Mouse (Mus musculus) left cerebral cortex, postnatal 36 days (tissue): ENCODE results near the gene Ptges2. TPM values are rescaled to one million over a fixed set of nuclear protein-coding genes. Genes with fewer than 3 reads are reported as not detected.
"Not testable (repeated sequence)": the region's sequence is repeated elsewhere in the genome, so short reads cannot be mapped to it uniquely, and the experiment has no call there.

Source experiments
- DNase-seq, 2 experiments: peaks; one replicate each; pipeline ENCODE4 v3.0.0; 2021 to 2022; ENCODE audit warnings: low spot score in 2 of 2, mixed read lengths in 1 of 2
- intact Hi-C: fragments of 180-260 bp; cut with DNase I; formaldehyde crosslinking; loops from one replicate; pipeline ENCODE4 v1.15.1; 2025
- total RNA-seq, 2 experiments: library from RNA; stranded (reverse); gene quantifications; 2 replicates each; pipeline ENCODE4 v1.2.3; 2021

The Ptges2 gene
- total RNA-seq: 10 to 100 TPM; 40.6 to 54.8 TPM

GRCm38 (mm10) chr2:32395484-32395945, at the start of gene Ptges2:
TSS of gene Ptges2 (plus strand) at chr2:32395896.
- intact Hi-C loops: loop anchor here (5.0 kb wide), 1 partner anchor 33 kb away; no protein-coding TSS in a partner anchor

DNA sequence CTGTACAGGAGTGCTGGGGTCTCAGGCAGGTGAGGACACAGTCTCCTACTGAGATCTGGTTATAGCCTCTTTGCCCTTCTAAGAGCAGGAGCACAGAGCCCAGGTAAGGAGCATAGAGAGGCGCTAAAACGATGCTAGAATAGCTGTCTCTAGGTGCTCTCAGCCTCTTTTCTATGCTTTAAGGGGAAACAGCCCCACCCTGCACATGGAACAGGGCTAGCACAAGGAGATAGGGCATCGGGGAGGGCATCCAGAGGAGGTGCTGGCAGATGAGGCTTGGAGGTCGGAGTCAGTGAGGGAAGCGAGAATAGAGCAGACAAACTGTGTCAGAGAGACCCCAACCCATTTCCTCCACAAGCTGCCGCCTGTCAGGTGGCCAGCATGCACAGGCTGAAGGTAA, 48.7 kb upstream of the Ptges2 start:
- DNase-seq: no peak
- intact Hi-C loops: no loop called here

More at GRCm38 (mm10) chr2:32395484-32395945, at the start of gene Ptges2:
- DNase-seq: peak; percentile 93

GRCm38 (mm10) chr2:32348311-32348710, 47.4 kb upstream of the Ptges2 start:
- intact Hi-C loops: loop anchor here (2.0 kb wide), 1 partner anchor 34 kb away; no protein-coding TSS in a partner anchor

GRCm38 (mm10) chr2:32349625-32350255, 46.0 kb upstream of the Ptges2 start:
- peak in 1 of 2 experiments; percentile 66 for DNase-seq
- intact Hi-C loops: loop anchor here (2.0 kb wide), 1 partner anchor 35 kb away; no protein-coding TSS in a partner anchor

More at GRCm38 (mm10) chr2:32348311-32348710, 47.4 kb upstream of the Ptges2 start:
- DNase-seq: peak; percentile 69 to 79

DNA sequence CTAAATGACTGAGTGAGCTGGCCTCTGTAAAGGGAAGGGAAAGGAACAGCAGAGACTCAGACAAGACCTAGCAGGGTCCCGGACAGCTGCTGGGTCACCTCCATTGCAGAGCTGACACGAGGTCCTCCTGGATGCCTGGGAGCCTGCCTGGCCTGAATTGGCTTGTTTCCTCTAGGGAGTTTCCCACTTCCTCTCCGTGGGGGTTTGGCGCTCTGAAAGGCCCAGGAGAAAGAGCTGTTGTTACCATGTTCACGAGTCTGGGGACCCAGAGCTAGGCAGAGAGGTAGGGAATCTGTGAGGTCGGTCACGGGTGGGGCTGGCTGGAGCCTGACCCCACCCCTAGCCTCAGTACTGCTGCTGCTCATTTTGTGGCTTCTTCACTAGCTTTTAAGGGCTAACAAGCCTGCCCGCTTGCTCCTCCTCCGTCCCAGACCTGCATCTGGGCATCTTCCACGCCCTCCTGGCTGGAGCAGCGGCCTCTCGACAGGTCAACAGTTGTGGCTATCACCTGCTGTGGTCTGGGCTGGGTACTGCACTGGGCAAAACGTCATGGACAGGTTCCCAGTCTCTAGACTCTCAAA, 45.1 kb upstream of the Ptges2 start:
- intact Hi-C loops: no loop called here
- no peak for DNase-seq

- DNase-seq: peak; percentile 63 to 67
- intact Hi-C loops: no loop called here
Observed at GRCm38 (mm10) chr2:32351471-32351961, 44.2 kb upstream of the Ptges2 start.

GRCm38 (mm10) chr2:32352151-32353006, 43.3 kb upstream of the Ptges2 start, which contains the start of gene Ciz1:
TSS of gene Ciz1 (plus strand) at chr2:32352327.
- peak; percentile 65 to 71 for DNase-seq
- intact Hi-C loops: no loop called here

- peak; percentile 94 to 95 for DNase-seq
- intact Hi-C loops: no loop called here
Observed at GRCm38 (mm10) chr2:32353007-32353542, 42.6 kb upstream of the Ptges2 start, which contains the start of gene Dnm1. TSS of gene Dnm1 (minus strand) at chr2:32353338.

DNA sequence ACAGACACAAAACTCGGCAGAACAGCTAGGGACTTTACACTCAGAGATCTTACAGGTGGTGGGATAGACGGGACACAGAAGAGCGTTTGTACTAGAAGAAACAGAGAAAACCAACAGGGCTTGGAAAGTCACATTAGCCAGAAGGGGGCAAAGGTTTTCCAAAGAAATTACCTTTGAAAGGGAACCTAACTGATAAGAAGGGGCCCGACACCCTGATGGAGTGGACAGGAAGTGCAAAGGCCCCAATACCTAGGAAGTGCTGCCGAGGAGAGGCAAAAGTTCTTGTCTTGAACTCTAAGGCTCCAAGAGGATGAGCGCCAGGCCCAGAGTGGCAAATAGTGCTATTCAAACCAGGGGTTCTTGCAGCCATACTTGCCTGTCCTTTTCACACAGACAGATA, 41.9 kb upstream of the Ptges2 start:
- intact Hi-C loops: no loop called here
- no peak for DNase-seq

DNA sequence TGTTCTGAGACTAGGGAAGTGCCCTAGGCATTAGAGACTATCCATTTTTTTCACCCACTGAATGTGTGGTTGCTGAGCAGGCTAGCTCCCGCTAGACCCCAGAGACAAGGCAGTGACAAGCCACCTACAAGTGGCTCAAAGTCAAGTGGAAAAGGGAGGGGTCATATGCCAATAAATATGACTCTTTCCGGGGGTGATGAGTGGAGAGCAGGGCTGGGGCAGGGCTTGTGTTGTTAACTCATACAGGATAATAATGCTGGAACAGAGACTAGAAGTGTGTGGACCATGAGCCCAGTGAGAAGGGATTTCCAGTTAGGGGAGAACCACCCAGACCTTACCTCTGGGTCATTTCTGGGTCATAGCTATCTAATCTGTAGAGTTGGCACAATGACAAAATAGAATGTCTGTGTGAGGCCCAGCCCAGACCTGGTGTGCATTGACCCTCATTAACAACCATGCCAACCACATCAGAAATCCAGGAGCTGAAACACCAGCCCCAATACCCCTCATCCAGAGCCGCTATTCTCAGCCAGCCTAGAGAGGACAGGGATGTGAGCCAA, 41.3 kb upstream of the Ptges2 start:
- intact Hi-C loops: no loop called here
- no peak for DNase-seq

DNA sequence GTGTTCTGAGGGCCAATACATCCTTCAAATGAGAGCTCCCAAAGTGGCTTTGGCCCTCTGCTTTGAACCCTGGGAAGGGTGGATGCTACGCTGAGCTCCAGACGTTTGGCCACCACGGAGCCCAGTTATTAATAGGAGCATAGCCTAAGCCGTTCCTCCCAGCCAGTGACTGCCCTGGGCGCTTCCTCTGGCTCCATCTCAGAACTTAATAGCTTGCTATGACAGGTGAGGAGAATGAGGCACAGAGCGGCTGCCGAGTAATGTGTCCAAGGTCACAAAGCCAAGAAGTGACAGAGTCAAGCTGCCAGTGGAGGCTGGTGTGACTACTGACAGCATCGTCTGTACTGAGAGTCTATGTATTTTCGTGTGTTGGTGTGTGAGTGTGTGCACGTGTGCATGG, 39.5 kb upstream of the Ptges2 start:
- no peak for DNase-seq
- intact Hi-C loops: no loop called here

DNA sequence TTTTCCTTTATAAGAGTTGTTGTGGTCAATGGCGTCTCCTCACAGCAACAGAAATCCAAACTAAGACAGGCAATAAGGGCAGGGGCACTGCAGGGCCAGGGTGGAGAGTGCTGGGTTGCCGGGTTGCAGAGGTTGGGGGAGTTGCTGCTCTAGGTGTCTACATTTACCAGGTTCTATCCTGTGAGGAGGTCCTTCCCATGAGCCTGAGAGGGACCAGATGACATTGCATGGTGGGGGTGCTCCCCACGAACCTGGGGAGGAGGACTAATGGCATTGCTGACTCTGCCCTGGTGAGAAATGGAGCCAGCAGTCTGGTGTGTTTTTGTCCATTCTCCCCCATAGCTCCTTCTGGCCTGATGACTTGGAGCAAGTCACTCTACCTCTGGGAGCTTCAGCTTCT, 38.0 kb upstream of the Ptges2 start:
- intact Hi-C loops: no loop called here
- no peak for DNase-seq

GRCm38 (mm10) chr2:32358381-32358780, 37.3 kb upstream of the Ptges2 start:
- no peak for DNase-seq
- intact Hi-C loops: no loop called here

- intact Hi-C loops: loop anchor here (5.0 kb wide), 1 partner anchor 37 kb away; the partner anchor contains the start of gene Ptges2
- peak; percentile 86 to 87 for DNase-seq
Observed at GRCm38 (mm10) chr2:32360741-32361140, 35.0 kb upstream of the Ptges2 start.

DNA sequence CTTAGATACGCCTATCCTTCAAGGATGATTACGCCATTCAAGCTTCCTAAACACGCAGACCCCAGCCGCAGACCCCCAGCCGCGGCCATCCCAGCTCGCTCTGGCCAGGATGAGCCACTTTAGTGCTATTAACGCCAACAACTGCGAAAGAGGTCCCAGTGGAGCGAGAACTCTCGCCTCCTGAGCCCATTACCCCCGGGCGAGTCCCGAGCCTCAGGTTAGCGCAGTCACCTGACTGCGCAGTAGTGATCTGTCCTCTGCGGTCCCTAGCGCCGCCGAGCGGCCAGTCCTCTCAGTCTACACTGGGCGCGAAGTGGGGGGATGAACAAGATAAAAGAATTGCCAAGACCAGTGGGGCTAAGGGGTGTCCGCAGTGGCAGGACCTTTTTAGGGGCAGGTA, 34.3 kb upstream of the Ptges2 start:
- intact Hi-C loops: loop anchor here (5.0 kb wide), 1 partner anchor 36 kb away; the partner anchor contains the start of gene Ptges2
- peak; percentile 78 to 79 for DNase-seq

GRCm38 (mm10) chr2:32362274-32362673, 33.4 kb upstream of the Ptges2 start:
- intact Hi-C loops: loop anchor here (5.0 kb wide), 1 partner anchor 35 kb away; the partner anchor contains the start of gene Ptges2

DNA sequence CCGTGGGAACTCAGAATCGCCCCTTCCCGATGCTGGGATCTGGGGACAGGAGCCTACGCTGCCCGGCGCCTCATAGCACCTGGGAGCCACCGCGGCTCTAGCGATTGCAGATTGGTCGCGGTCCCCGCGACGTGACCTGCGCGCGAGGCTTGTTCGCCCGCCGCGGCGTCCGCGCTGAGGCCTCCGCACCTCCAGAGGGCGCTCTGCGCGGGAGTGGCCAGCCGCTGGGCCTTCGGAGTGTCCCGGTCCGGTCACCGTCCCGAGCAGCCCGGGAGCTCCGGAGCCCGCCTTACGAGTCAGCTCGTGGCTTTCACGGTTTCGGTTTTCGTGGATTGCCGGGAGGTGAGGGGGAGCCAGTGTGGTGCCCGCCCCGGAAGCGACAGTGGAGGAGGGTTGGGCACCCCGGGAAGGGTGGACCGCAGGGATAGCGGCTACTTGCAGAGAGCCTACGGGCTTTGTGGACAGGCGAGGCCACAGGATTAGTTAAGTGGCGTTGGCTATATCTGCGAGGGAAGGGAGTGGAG, 32.8 kb upstream of the Ptges2 start:
- peak; percentile 92 to 95 for DNase-seq
- intact Hi-C loops: loop anchor here (5.0 kb wide), 1 partner anchor 34 kb away; the partner anchor contains the start of gene Ptges2

More at GRCm38 (mm10) chr2:32362274-32362673, 33.4 kb upstream of the Ptges2 start:
- not testable (repeated sequence) for DNase-seq

DNA sequence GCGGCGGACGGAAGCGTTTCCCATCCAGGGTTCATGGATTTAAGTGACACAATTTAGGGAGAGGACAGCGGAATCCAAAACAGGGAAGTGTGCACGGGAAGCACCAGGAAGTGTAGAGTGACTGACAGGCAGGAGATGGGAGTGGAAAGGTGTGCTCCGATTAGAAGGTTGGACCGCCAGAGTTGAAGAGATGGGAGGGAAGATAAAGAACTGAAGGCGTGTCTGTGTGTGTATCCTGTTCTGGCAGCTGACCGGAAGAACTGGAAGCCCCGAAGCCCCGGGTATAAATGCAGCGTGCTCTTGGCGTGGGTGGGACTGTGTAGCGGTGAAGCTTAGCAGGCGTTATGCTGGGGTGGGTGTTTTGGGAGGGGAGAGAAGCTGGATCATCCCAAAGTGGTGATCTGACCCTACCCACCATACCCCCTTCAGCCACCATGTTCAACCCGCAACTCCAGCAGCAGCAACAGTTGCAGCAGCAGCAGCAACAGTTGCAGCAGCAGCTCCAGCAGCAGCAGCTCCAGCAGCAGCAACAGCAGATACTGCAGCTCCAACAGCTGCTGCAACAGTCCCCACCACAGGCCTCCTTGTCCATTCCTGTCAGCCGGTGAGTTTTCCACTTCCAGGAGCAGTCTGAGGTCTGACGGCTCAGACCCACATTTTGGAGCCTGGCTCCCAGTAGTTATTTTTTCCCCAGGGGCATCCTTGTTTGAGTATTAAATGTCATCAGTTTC, 32.2 kb upstream of the Ptges2 start:
- DNase-seq: no peak
- intact Hi-C loops: loop anchor here (5.0 kb wide), 1 partner anchor 34 kb away; the partner anchor contains the start of gene Ptges2
